Mouse (Mus musculus): ENCODE results near the gene Mettl26. TPM values are rescaled to one million over a fixed set of nuclear protein-coding genes. Genes with fewer than 3 reads are reported as not detected.

Gene Mettl26
- polyA plus RNA-seq, 1 experiment: 6.4 TPM

GRCm38 (mm10) chr17:25913186-25913876, 38.5 kb downstream of the Mettl26 start:
- no peak for TF ChIP-seq GATA1 (IDR thresholded peaks at IDR 0.05; ENCODE audit: low read length)
- no peak for TF ChIP-seq TAL1 (IDR thresholded peaks at IDR 0.05; ENCODE audit: low read length)
- H3K27me3 ChIP-seq (ENCODE audit: control insufficient read depth): no peaks in the 10 kb centered on the region
- H3K9me3 ChIP-seq (ENCODE audit: control insufficient read depth, low read length): no peaks in the 10 kb centered on the region
- no peak overlapping the region for H3K4me3 ChIP-seq (replicated peaks)
- H3K4me1 ChIP-seq (ENCODE audit: control insufficient read depth): peaks cover 45% of the 10 kb centered on the region
- H3K36me3 ChIP-seq (ENCODE audit: control insufficient read depth): peaks cover 13% of the 10 kb centered on the region

- Histone ChIP-seq H3K4me1 (ENCODE audit: control insufficient read depth) (peaks cover 51% of the 10 kb centered on the region), H3K36me3 (ENCODE audit: control insufficient read depth) (peaks cover 13% of the 10 kb centered on the region), H3K4me3 (replicated peaks) (no peak overlapping the region), H3K27me3 (ENCODE audit: control insufficient read depth) (no peaks in the 10 kb centered on the region), H3K9me3 (ENCODE audit: control insufficient read depth, low read length) (no peaks in the 10 kb centered on the region)
- no peak for TF ChIP-seq TAL1 (IDR thresholded peaks at IDR 0.05; ENCODE audit: low read length)
- TF ChIP-seq GATA1 (IDR thresholded peaks at IDR 0.05; ENCODE audit: low read length): no peak
Observed at GRCm38 (mm10) chr17:25913877-25914275, 39.0 kb downstream of the Mettl26 start.

- Histone ChIP-seq H3K4me3 (replicated peaks) (no peak overlapping the region), H3K4me1 (ENCODE audit: control insufficient read depth) (peaks cover 55% of the 10 kb centered on the region), H3K27me3 (ENCODE audit: control insufficient read depth) (no peaks in the 10 kb centered on the region), H3K9me3 (ENCODE audit: control insufficient read depth, low read length) (no peaks in the 10 kb centered on the region), H3K36me3 (ENCODE audit: control insufficient read depth) (peaks cover 13% of the 10 kb centered on the region)
- TF ChIP-seq GATA1 (IDR thresholded peaks at IDR 0.05; ENCODE audit: low read length) (no peak), TAL1 (IDR thresholded peaks at IDR 0.05; ENCODE audit: low read length) (no peak)
Observed at GRCm38 (mm10) chr17:25914295-25914694, 39.4 kb downstream of the Mettl26 start.

GRCm38 (mm10) chr17:25916931-25917647, 42.2 kb downstream of the Mettl26 start:
- H3K4me1 ChIP-seq (ENCODE audit: control insufficient read depth): peaks cover 72% of the 10 kb centered on the region
- H3K27me3 ChIP-seq (ENCODE audit: control insufficient read depth): no peaks in the 10 kb centered on the region
- TF ChIP-seq TAL1 (IDR thresholded peaks at IDR 0.05; ENCODE audit: low read length) (no peak), GATA1 (IDR thresholded peaks at IDR 0.05; ENCODE audit: low read length) (no peak)
- peaks cover 14% of the 10 kb centered on the region for H3K36me3 ChIP-seq (ENCODE audit: control insufficient read depth)
- H3K4me3 ChIP-seq (replicated peaks): no peak overlapping the region
- H3K9me3 ChIP-seq (ENCODE audit: control insufficient read depth, low read length): no peaks in the 10 kb centered on the region

- no peak for TF ChIP-seq TAL1 (IDR thresholded peaks at IDR 0.05; ENCODE audit: low read length)
- no peak for TF ChIP-seq GATA1 (IDR thresholded peaks at IDR 0.05; ENCODE audit: low read length)
- H3K4me1 ChIP-seq (ENCODE audit: control insufficient read depth): peaks cover 74% of the 10 kb centered on the region
- H3K36me3 ChIP-seq (ENCODE audit: control insufficient read depth): peaks cover 23% of the 10 kb centered on the region
- no peaks in the 10 kb centered on the region for H3K9me3 ChIP-seq (ENCODE audit: control insufficient read depth, low read length)
- H3K27me3 ChIP-seq (ENCODE audit: control insufficient read depth): no peaks in the 10 kb centered on the region
- peak overlapping the region; percentile 73 for H3K4me3 ChIP-seq (replicated peaks)
Observed at GRCm38 (mm10) chr17:25918037-25918750, 43.3 kb downstream of the Mettl26 start.

- Histone ChIP-seq H3K4me3 (replicated peaks) (peak within 1 kb of the TSS; percentile 73), H3K9me3 (ENCODE audit: control insufficient read depth, low read length) (no peaks in the 10 kb centered on the region), H3K27me3 (ENCODE audit: control insufficient read depth) (no peaks in the 10 kb centered on the region), H3K4me1 (ENCODE audit: control insufficient read depth) (peaks cover 67% of the 10 kb centered on the region), H3K36me3 (ENCODE audit: control insufficient read depth) (peaks cover 27% of the 10 kb centered on the region)
- no peak for TF ChIP-seq TAL1 (IDR thresholded peaks at IDR 0.05; ENCODE audit: low read length)
Observed at GRCm38 (mm10) chr17:25919144-25919785, 44.4 kb downstream of the Mettl26 start, which contains the start of gene Rab40c. Rab40c (minus strand) TSS chr17:25919727.

- peaks cover 35% of the 10 kb centered on the region for H3K36me3 ChIP-seq (ENCODE audit: control insufficient read depth)
- peak overlapping the region; percentile 73 for H3K4me3 ChIP-seq (replicated peaks)
- H3K27me3 ChIP-seq (ENCODE audit: control insufficient read depth): no peaks in the 10 kb centered on the region
- H3K9me3 ChIP-seq (ENCODE audit: control insufficient read depth, low read length): no peaks in the 10 kb centered on the region
- TF ChIP-seq GATA1 (IDR thresholded peaks at IDR 0.05; ENCODE audit: low read length) (peak; percentile 27; the same call in 1 of the 2 replicates), TAL1 (IDR thresholded peaks at IDR 0.05; ENCODE audit: low read length) (no peak)
- H3K4me1 ChIP-seq (ENCODE audit: control insufficient read depth): peaks cover 63% of the 10 kb centered on the region
Observed at GRCm38 (mm10) chr17:25919786-25920642, 45.1 kb downstream of the Mettl26 start.

- Histone ChIP-seq H3K27me3 (ENCODE audit: control insufficient read depth) (no peaks in the 10 kb centered on the region), H3K4me1 (ENCODE audit: control insufficient read depth) (peaks cover 62% of the 10 kb centered on the region), H3K4me3 (replicated peaks) (no peak overlapping the region), H3K36me3 (ENCODE audit: control insufficient read depth) (peaks cover 54% of the 10 kb centered on the region), H3K9me3 (ENCODE audit: control insufficient read depth, low read length) (no peaks in the 10 kb centered on the region)
- TF ChIP-seq TAL1 (IDR thresholded peaks at IDR 0.05; ENCODE audit: low read length): no peak
- no peak for TF ChIP-seq GATA1 (IDR thresholded peaks at IDR 0.05; ENCODE audit: low read length)
Observed at GRCm38 (mm10) chr17:25922120-25922519, 47.2 kb downstream of the Mettl26 start.

Data from erythroblast, embryonic 14.5 days (primary cell).